Mouse (Mus musculus): ENCODE measurements around the gene Palm3.

GRCm38 (mm10) chr8:84069750-84070149 lies 48.5 kb downstream of the Palm3 start:
- TF ChIP-seq POLR2A (IDR thresholded peaks at IDR 0.05; ENCODE audit: extremely low read depth, insufficient read depth, low read length) (no peak), CTCF (IDR thresholded peaks at IDR 0.05; ENCODE audit: extremely low read depth, insufficient read depth, low read length) (no peak)

Data from cortical plate, adult 2 months (tissue).